Mouse (Mus musculus): Measurements from ENCODE around the gene Abhd2. TPM values are rescaled to one million over a fixed set of nuclear protein-coding genes. Genes with fewer than 3 reads are reported as not detected.

The Abhd2 gene
- polyA plus RNA-seq, 1 experiment from 2014 or later, result 4.2 TPM

GRCm38 (mm10) chr7:79387991-79388390 is 115.0 kb downstream of the Abhd2 start:
- H3K27me3 ChIP-seq, result peaks cover 2% of the 10 kb centered on the region; the same call in 1 of the 2 replicates
- WGBS, result 55% methylated on average over 7 of the region's 7 CpGs
- H3K4me2 ChIP-seq, result no peak overlapping the region
- H3K4me1 ChIP-seq (replicated peaks), result peaks cover 10% of the 10 kb centered on the region
- ATAC-seq (replicated peaks; ENCODE audit: insufficient number of reproducible peaks, insufficient read depth, low FRiP score, low read depth), result no peak
- no peak overlapping the region for H3K27ac ChIP-seq
- H3K36me3 ChIP-seq, result no peaks in the 10 kb centered on the region
- no peaks in the 10 kb centered on the region for H3K9me3 ChIP-seq (replicated peaks)
- no peak overlapping the region for H3K4me3 ChIP-seq
- H3K9ac ChIP-seq, result no peak overlapping the region

- Histone ChIP-seq H3K27me3 (peaks cover 2% of the 10 kb centered on the region; the same call in 1 of the 2 replicates), H3K27ac (no peak overlapping the region), H3K9ac (no peak overlapping the region), H3K36me3 (no peaks in the 10 kb centered on the region), H3K9me3 (replicated peaks) (no peaks in the 10 kb centered on the region), H3K4me2 (no peak overlapping the region), H3K4me1 (replicated peaks) (peaks cover 10% of the 10 kb centered on the region), H3K4me3 (no peak overlapping the region)
- ATAC-seq (replicated peaks; ENCODE audit: insufficient number of reproducible peaks, insufficient read depth, low FRiP score, low read depth), result no peak
- 72% methylated on average over 7 of the region's 7 CpGs for WGBS
These were observed 115.7 kb downstream of the Abhd2 start for GRCm38 (mm10) chr7:79388671-79389206.

GRCm38 (mm10) chr7:79390141-79390708 is 117.2 kb downstream of the Abhd2 start:
- no peaks in the 10 kb centered on the region for H3K9me3 ChIP-seq (replicated peaks)
- no peak overlapping the region for H3K27ac ChIP-seq
- H3K4me1 ChIP-seq (replicated peaks), result peaks cover 10% of the 10 kb centered on the region
- no peak overlapping the region for H3K4me2 ChIP-seq
- WGBS, result 65% methylated on average over 5 of the region's 5 CpGs
- no peaks in the 10 kb centered on the region for H3K36me3 ChIP-seq
- ATAC-seq (replicated peaks; ENCODE audit: insufficient number of reproducible peaks, insufficient read depth, low FRiP score, low read depth), result no peak
- peaks cover 2% of the 10 kb centered on the region; the same call in 1 of the 2 replicates for H3K27me3 ChIP-seq
- H3K4me3 ChIP-seq, result no peak overlapping the region
- no peak overlapping the region for H3K9ac ChIP-seq

- no peaks in the 10 kb centered on the region for H3K9me3 ChIP-seq (replicated peaks)
- no peaks in the 10 kb centered on the region for H3K36me3 ChIP-seq
- H3K4me2 ChIP-seq, result peak overlapping the region; percentile 99
- H3K9ac ChIP-seq, result peak overlapping the region; percentile 72
- 7% methylated on average over 3 of the region's 3 CpGs for WGBS
- ATAC-seq (replicated peaks; ENCODE audit: insufficient number of reproducible peaks, insufficient read depth, low FRiP score, low read depth), result no peak
- peak overlapping the region; percentile 81 for H3K27ac ChIP-seq
- peaks cover 2% of the 10 kb centered on the region; the same call in 1 of the 2 replicates for H3K27me3 ChIP-seq
- H3K4me1 ChIP-seq (replicated peaks), result peaks cover 10% of the 10 kb centered on the region
- peak overlapping the region; percentile 83 for H3K4me3 ChIP-seq
These were observed 118.5 kb downstream of the Abhd2 start for GRCm38 (mm10) chr7:79391471-79391870.

- peak within 1 kb of the TSS; percentile 99 for H3K4me2 ChIP-seq
- no peaks in the 10 kb centered on the region for H3K36me3 ChIP-seq
- peak; percentile 85 for ATAC-seq (replicated peaks; ENCODE audit: insufficient number of reproducible peaks, insufficient read depth, low FRiP score, low read depth)
- H3K9me3 ChIP-seq (replicated peaks), result no peaks in the 10 kb centered on the region
- peak within 1 kb of the TSS; percentile 72 for H3K9ac ChIP-seq
- peaks cover 2% of the 10 kb centered on the region; the same call in 1 of the 2 replicates for H3K27me3 ChIP-seq
- peaks cover 10% of the 10 kb centered on the region for H3K4me1 ChIP-seq (replicated peaks)
- peak within 1 kb of the TSS; percentile 81 for H3K27ac ChIP-seq
- under 1% methylated on average over 44 of the region's 44 CpGs for WGBS
- peak within 1 kb of the TSS; percentile 83 for H3K4me3 ChIP-seq
These were observed 119.1 kb downstream of the Abhd2 start, which contains the start of gene Fanci for GRCm38 (mm10) chr7:79391883-79392649. TSS of gene Fanci (plus strand) at chr7:79391929.

DNA sequence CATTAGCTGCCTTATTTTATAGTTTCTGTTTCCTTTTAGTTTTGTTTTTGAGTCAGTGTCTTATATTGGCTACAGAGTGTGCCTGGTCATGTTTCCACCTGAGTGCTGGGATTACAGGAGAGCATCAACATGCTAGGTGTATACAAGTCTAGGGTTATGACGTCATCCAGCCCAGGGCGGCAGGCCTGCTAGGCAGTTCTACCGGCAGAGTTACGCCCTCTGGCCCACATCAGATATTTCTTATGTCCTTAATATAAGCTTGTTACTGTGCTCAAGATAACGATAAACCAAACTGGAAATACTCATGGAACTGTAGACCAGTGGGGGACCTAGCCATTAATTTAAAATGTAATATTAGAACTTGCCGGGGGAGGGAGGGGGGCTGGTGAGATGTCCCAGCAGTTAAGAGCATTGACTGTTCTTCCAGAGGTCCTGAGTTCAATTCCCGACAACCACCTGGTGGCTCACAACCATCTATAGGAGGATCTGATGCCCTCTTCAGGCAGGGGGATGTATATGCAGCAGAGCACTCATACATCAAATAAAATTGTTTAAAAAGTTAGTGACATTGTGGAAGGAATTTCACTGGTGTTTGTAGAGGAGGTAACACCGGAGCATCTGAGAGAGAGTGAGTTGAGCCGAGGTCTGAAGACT is 120.0 kb downstream of the Abhd2 start:
- H3K4me3 ChIP-seq, result peak overlapping the region; percentile 83
- peak overlapping the region; percentile 99 for H3K4me2 ChIP-seq
- no peak overlapping the region for H3K27ac ChIP-seq
- 56% methylated on average over 9 of the region's 9 CpGs for WGBS
- peaks cover 10% of the 10 kb centered on the region for H3K4me1 ChIP-seq (replicated peaks)
- no peaks in the 10 kb centered on the region for H3K36me3 ChIP-seq
- ATAC-seq (replicated peaks; ENCODE audit: insufficient number of reproducible peaks, insufficient read depth, low FRiP score, low read depth), result no peak
- H3K9me3 ChIP-seq (replicated peaks), result no peaks in the 10 kb centered on the region
- no peaks in the 10 kb centered on the region for H3K27me3 ChIP-seq
- H3K9ac ChIP-seq, result peak overlapping the region; percentile 72

- H3K4me3 ChIP-seq, result no peak overlapping the region
- no peaks in the 10 kb centered on the region for H3K27me3 ChIP-seq
- H3K4me1 ChIP-seq (replicated peaks), result peaks cover 10% of the 10 kb centered on the region
- no peaks in the 10 kb centered on the region for H3K36me3 ChIP-seq
- ATAC-seq (replicated peaks; ENCODE audit: insufficient number of reproducible peaks, insufficient read depth, low FRiP score, low read depth), result no peak
- WGBS, result 96% methylated on average over 7 of the region's 7 CpGs
- no peak overlapping the region for H3K9ac ChIP-seq
- no peak overlapping the region for H3K4me2 ChIP-seq
- no peak overlapping the region for H3K27ac ChIP-seq
- H3K9me3 ChIP-seq (replicated peaks), result no peaks in the 10 kb centered on the region
These were observed 120.9 kb downstream of the Abhd2 start for GRCm38 (mm10) chr7:79393924-79394323.

- H3K4me1 ChIP-seq (replicated peaks), result peaks cover 10% of the 10 kb centered on the region
- H3K4me2 ChIP-seq, result no peak overlapping the region
- H3K4me3 ChIP-seq, result no peak overlapping the region
- H3K9me3 ChIP-seq (replicated peaks), result no peaks in the 10 kb centered on the region
- WGBS, result 75% methylated on average over 7 of the region's 7 CpGs
- H3K27ac ChIP-seq, result no peak overlapping the region
- no peaks in the 10 kb centered on the region for H3K36me3 ChIP-seq
- no peaks in the 10 kb centered on the region for H3K27me3 ChIP-seq
- H3K9ac ChIP-seq, result no peak overlapping the region
- no peak for ATAC-seq (replicated peaks; ENCODE audit: insufficient number of reproducible peaks, insufficient read depth, low FRiP score, low read depth)
These were observed 121.7 kb downstream of the Abhd2 start for GRCm38 (mm10) chr7:79394666-79395065.

DNA sequence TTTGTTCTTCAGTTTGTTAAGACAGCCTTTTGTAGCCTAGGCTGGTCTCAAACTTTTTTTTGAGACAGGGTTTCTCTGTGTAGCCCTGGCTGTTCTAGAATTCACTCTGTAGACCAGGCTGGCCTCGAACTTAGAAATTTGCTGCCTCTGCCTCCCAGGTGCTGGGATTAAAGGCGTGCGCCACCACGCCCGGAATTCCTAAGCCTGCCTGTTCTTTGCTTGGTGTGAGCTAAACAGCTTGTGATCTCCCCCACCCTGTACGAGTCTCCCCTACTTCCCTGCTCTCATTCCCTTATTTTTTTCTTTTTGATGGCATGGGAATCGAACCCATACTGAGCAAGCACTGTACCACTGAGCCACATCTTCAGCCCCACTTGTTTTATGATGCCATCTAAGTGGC is 122.2 kb downstream of the Abhd2 start:
- 86% methylated on average over 7 of the region's 7 CpGs for WGBS
- no peak overlapping the region for H3K4me3 ChIP-seq
- H3K36me3 ChIP-seq, result no peaks in the 10 kb centered on the region
- H3K4me1 ChIP-seq (replicated peaks), result peaks cover 10% of the 10 kb centered on the region
- ATAC-seq (replicated peaks; ENCODE audit: insufficient number of reproducible peaks, insufficient read depth, low FRiP score, low read depth), result no peak
- H3K9me3 ChIP-seq (replicated peaks), result no peaks in the 10 kb centered on the region
- H3K27ac ChIP-seq, result no peak overlapping the region
- H3K27me3 ChIP-seq, result no peaks in the 10 kb centered on the region
- H3K9ac ChIP-seq, result no peak overlapping the region
- no peak overlapping the region for H3K4me2 ChIP-seq

DNA sequence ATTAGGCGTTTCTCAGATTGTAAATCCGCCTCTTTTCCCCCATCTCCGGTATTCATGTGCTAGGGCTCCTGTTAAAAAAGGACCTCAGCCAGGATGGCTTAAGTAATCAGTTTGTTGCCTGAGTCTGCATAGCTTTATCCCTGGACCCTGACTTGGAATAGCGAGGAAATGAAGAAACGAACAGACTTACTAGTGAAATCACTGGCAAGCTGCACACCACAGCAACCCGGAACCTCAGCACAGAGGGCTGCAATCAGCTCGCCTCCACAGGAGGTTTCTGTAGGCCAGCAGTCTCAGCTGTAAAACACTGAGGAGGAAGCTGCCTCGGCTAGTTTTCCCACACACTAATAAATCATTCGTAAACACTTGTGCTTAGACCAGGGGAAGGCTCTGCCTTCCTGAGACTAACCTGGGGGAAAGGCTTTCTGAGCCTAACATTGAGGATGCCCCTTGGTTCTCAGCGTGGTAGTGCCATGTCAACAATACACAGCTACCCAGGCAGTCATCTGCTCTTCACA is 124.5 kb downstream of the Abhd2 start:
- no peaks in the 10 kb centered on the region for H3K36me3 ChIP-seq
- no peak overlapping the region for H3K4me3 ChIP-seq
- WGBS, result 76% methylated on average over 10 of the region's 10 CpGs
- no peak overlapping the region for H3K4me2 ChIP-seq
- no peak overlapping the region for H3K9ac ChIP-seq
- no peak overlapping the region for H3K27ac ChIP-seq
- ATAC-seq (replicated peaks; ENCODE audit: insufficient number of reproducible peaks, insufficient read depth, low FRiP score, low read depth), result no peak
- no peaks in the 10 kb centered on the region for H3K9me3 ChIP-seq (replicated peaks)
- H3K4me1 ChIP-seq (replicated peaks), result peaks cover 4% of the 10 kb centered on the region
- H3K27me3 ChIP-seq, result no peaks in the 10 kb centered on the region

- Histone ChIP-seq H3K27me3 (no peaks in the 10 kb centered on the region), H3K4me1 (replicated peaks) (no peaks in the 10 kb centered on the region), H3K9me3 (replicated peaks) (no peaks in the 10 kb centered on the region), H3K9ac (no peak overlapping the region), H3K4me2 (no peak overlapping the region), H3K36me3 (no peaks in the 10 kb centered on the region), H3K27ac (no peak overlapping the region), H3K4me3 (no peak overlapping the region)
- WGBS, result 81% methylated on average over 8 of the region's 8 CpGs
- ATAC-seq (replicated peaks; ENCODE audit: insufficient number of reproducible peaks, insufficient read depth, low FRiP score, low read depth), result no peak
These were observed 125.4 kb downstream of the Abhd2 start for GRCm38 (mm10) chr7:79398426-79398825.

All from heart, embryonic 15.5 days (tissue).